Mouse (Mus musculus) MEL (cell line): ENCODE data around the gene Nr5a1. TPM values are rescaled to one million over a fixed set of nuclear protein-coding genes. Genes with fewer than 3 reads are reported as not detected.

Experiments
- DNase-seq: peaks from one replicate; pipeline ENCODE4 v3.0.0; 2011; ENCODE audit warnings: low read depth, low spot score
- H3K27ac ChIP-seq: 2 replicates; pipeline ENCODE4 v1.5.1; 2012; ENCODE audit warnings: low read depth, mild to moderate bottlenecking, control low read depth, low read length, moderate library complexity; ENCODE audit not compliant: control insufficient read depth
- H3K27me3 ChIP-seq, 2 experiments: fragments of 150-350 bp in 1 of 2; sonication (generic) in 1 of 2; 2 replicates each; pipeline ENCODE4 v1.6.1; 2012; ENCODE audit warnings: low read length in 2 of 2, mild to moderate bottlenecking in 2 of 2, improper control_type of control experiment in 1 of 2, moderate library complexity in 1 of 2; ENCODE audit not compliant: insufficient read depth in 2 of 2, control insufficient read depth in 1 of 2
- H3K36me3 ChIP-seq, 2 experiments: 2 replicates each; pipeline ENCODE4 v1.6.1; 2012 to 2014; ENCODE audit warnings: low read length in 2 of 2, improper control_type of control experiment in 1 of 2, inconsistent platforms in 1 of 2, mild to moderate bottlenecking in 1 of 2; ENCODE audit not compliant: insufficient read depth in 2 of 2, control insufficient read depth in 1 of 2
- H3K4me1 ChIP-seq, 2 experiments: fragments of 150-350 bp in 1 of 2; sonication (generic) in 1 of 2; 2 replicates each; pipeline ENCODE4 v1.6.1; 2012; ENCODE audit warnings: low read length in 2 of 2, improper control_type of control experiment in 1 of 2, mild to moderate bottlenecking in 1 of 2; ENCODE audit not compliant: insufficient read depth in 2 of 2, control insufficient read depth in 1 of 2
- H3K4me3 ChIP-seq, 2 experiments: fragments of 150-350 bp in 1 of 2; sonication (generic) in 1 of 2; 2 replicates each; pipeline ENCODE4 v1.5.1; 2012; ENCODE audit warnings: low read depth in 2 of 2, low read length in 2 of 2, mild to moderate bottlenecking in 2 of 2, moderate library complexity in 2 of 2, control low read depth in 1 of 2, improper control_type of control experiment in 1 of 2; ENCODE audit not compliant: control insufficient read depth in 1 of 2, insufficient read depth in 1 of 2
- H3K79me2 ChIP-seq: 2 replicates; pipeline ENCODE4 v1.6.1; 2012; ENCODE audit warnings: mild to moderate bottlenecking, low read length, moderate library complexity; ENCODE audit not compliant: control insufficient read depth, poor library complexity, insufficient read depth
- H3K9ac ChIP-seq: 2 replicates; pipeline ENCODE4 v1.6.1; 2012; ENCODE audit warnings: low read depth, mild to moderate bottlenecking, control low read depth, low read length, moderate library complexity; ENCODE audit not compliant: control insufficient read depth, poor library complexity, severe bottlenecking
- H3K9me3 ChIP-seq: fragments of 150-350 bp; sonication (generic); replicated peaks from 2 replicates; pipeline ENCODE4 v1.6.1; 2012; ENCODE audit warnings: mild to moderate bottlenecking, low read length, improper control_type of control experiment, moderate library complexity; ENCODE audit not compliant: insufficient read depth
- CHD2 ChIP-seq: IDR thresholded peaks from 2 replicates; pipeline ENCODE4 v1.6.1; 2011; ENCODE audit warnings: low read length, improper control_type of control experiment
- CTCF ChIP-seq, 3 experiments: IDR thresholded peaks in 2 of 3; conservative IDR thresholded peaks in 1 of 3; 2 replicates each; pipeline ENCODE4 v1.5.1; 2011 to 2012; ENCODE audit warnings: low read length in 3 of 3, low read depth in 2 of 3, mild to moderate bottlenecking in 2 of 3, improper control_type of control experiment in 1 of 3, inconsistent platforms in 1 of 3, mixed read lengths in 1 of 3, moderate library complexity in 1 of 3; ENCODE audit not compliant: control insufficient read depth in 1 of 3, insufficient read depth in 1 of 3, poor library complexity in 1 of 3, severe bottlenecking in 1 of 3
- ELF1 ChIP-seq: IDR thresholded peaks from 2 replicates; pipeline ENCODE4 v1.6.1; 2014; ENCODE audit warnings: low read depth, mild to moderate bottlenecking, inconsistent platforms, low read length, improper control_type of control experiment, moderate library complexity
- GATA1 ChIP-seq: IDR thresholded peaks from 2 replicates; pipeline ENCODE4 v1.6.1; 2011; ENCODE audit warnings: low read depth, low read length, improper control_type of control experiment
- HCFC1 ChIP-seq: IDR thresholded peaks from 2 replicates; pipeline ENCODE4 v1.6.1; 2012; ENCODE audit warnings: low read depth, mild to moderate bottlenecking, inconsistent platforms, low read length, improper control_type of control experiment, moderate library complexity
- JUND ChIP-seq: IDR thresholded peaks from 2 replicates; pipeline ENCODE4 v1.6.1; 2011; ENCODE audit warnings: low read depth, mild to moderate bottlenecking, improper control_type of control experiment, low read length
- MAX ChIP-seq: IDR thresholded peaks from 2 replicates; pipeline ENCODE4 v1.6.1; 2011; ENCODE audit warnings: low read length, improper control_type of control experiment
- MXI1 ChIP-seq: IDR thresholded peaks from 2 replicates; pipeline ENCODE4 v1.6.1; 2011; ENCODE audit warnings: mild to moderate bottlenecking, low read depth, low read length, improper control_type of control experiment
- MYC ChIP-seq: IDR thresholded peaks from 2 replicates; pipeline ENCODE4 v1.6.1; 2011; ENCODE audit warnings: low read depth, mild to moderate bottlenecking, low read length, improper control_type of control experiment, moderate library complexity
- NRF1 ChIP-seq: IDR thresholded peaks from 2 replicates; pipeline ENCODE4 v1.6.1; 2014; ENCODE audit warnings: low read depth, mild to moderate bottlenecking, inconsistent platforms, low read length, improper control_type of control experiment, moderate library complexity; ENCODE audit not compliant: poor library complexity, insufficient read depth, severe bottlenecking
- TBP ChIP-seq: IDR thresholded peaks from 2 replicates; pipeline ENCODE4 v1.8.0; 2011; ENCODE audit warnings: low read depth, low read length, improper control_type of control experiment
- USF1 ChIP-seq: IDR thresholded peaks from 2 replicates; pipeline ENCODE4 v1.6.1; 2014; ENCODE audit warnings: low read depth, mild to moderate bottlenecking, inconsistent platforms, low read length, improper control_type of control experiment, moderate library complexity
- USF2 ChIP-seq, 2 experiments: IDR thresholded peaks; 2 replicates each; pipeline ENCODE4 v1.6.1; 2011 to 2012; ENCODE audit warnings: improper control_type of control experiment in 2 of 2, low read length in 2 of 2, borderline replicate concordance in 1 of 2, inconsistent platforms in 1 of 2, low read depth in 1 of 2, mild to moderate bottlenecking in 1 of 2; ENCODE audit not compliant: insufficient read depth in 1 of 2
- ZNF384 ChIP-seq: IDR thresholded peaks from 2 replicates; pipeline ENCODE4 v1.6.1; 2012; ENCODE audit warnings: low read depth, mild to moderate bottlenecking, inconsistent platforms, low read length, improper control_type of control experiment
- polyA plus RNA-seq, 2 experiments: library from polyadenylated mRNA; stranded (reverse) in 1 of 2; unstranded in 1 of 2; fragments of >175 nt in 1 of 2; fragments of >200 nt in 1 of 2; gene quantifications; 2 replicates each; pipeline versions ENCODE4 v1.2.1 to v1.2.4; 2012; ENCODE audit warnings: low replicate concordance in 2 of 2, low read depth in 1 of 2; ENCODE audit not compliant: insufficient read length in 2 of 2, insufficient read depth in 1 of 2, missing spikeins in 1 of 2
- total RNA-seq: library from RNA; depleted of rRNA; stranded (reverse); fragments of 300-350 nt; gene quantifications from 2 replicates; pipeline ENCODE4 v1.2.3, GENCODE M21; 2012

The Nr5a1 gene
- total and polyA plus RNA-seq, 3 experiments, result not detected

GRCm38 (mm10) chr2:38723378-38723777, 9.0 kb upstream of the Nr5a1 start:
- H3K9me3 ChIP-seq, result no peaks in the 10 kb centered on the region
- no peaks in the 10 kb centered on the region for H3K79me2 ChIP-seq

GRCm38 (mm10) chr2:38722076-38722475, 7.7 kb upstream of the Nr5a1 start:
- Histone ChIP-seq H3K79me2 (no peaks in the 10 kb centered on the region), H3K4me3 (no peak overlapping the region), H3K36me3 (peaks cover 0 to 12% of the 10 kb centered on the region in 2 experiments; a peak in 2 of 4 replicates), H3K27me3 (no peaks in the 10 kb centered on the region), H3K9me3 (no peaks in the 10 kb centered on the region), H3K27ac (no peak overlapping the region), H3K4me1 (peaks cover 6 to 18% of the 10 kb centered on the region in 2 experiments), H3K9ac (no peak overlapping the region)
- TF ChIP-seq GATA1 (no peak), MYC (0 out of 2 replicates have a peak, but pooled peaks have one; percentile 29), USF2 (IDR thresholded peaks at IDR 0.05; ENCODE audit: borderline replicate concordance in 1 of 2, insufficient read depth in 1 of 2, low read depth in 1 of 2, low read length in 2 of 2) (0 out of 4 replicates have a peak, but pooled peaks of 1 of the 2 experiments have one; percentile 17), USF1 (peak; percentile 65), MAX (peak; percentile 68), NRF1 (no peak), MXI1 (peak; percentile 39; the same call in 1 of the 2 replicates)
- DNase-seq, result peak; percentile 32

More at GRCm38 (mm10) chr2:38723378-38723777, 9.0 kb upstream of the Nr5a1 start:
- H3K4me3 ChIP-seq, result no peak overlapping the region
- TF ChIP-seq ZNF384 (no peak), TBP (no peak), CTCF (IDR thresholded peaks at IDR 0.05 in 2 of 3, conservative IDR thresholded peaks at IDR 0.05 in 1 of 3; ENCODE audit: control insufficient read depth in 1 of 3, insufficient read depth in 1 of 3, low read depth in 2 of 3, low read length in 3 of 3, poor library complexity in 1 of 3, severe bottlenecking in 1 of 3) (no peak), ELF1 (no peak), HCFC1 (no peak), MAX (no peak), GATA1 (no peak), JUND (no peak), MYC (no peak), USF2 (IDR thresholded peaks at IDR 0.05; ENCODE audit: borderline replicate concordance in 1 of 2, insufficient read depth in 1 of 2, low read depth in 1 of 2, low read length in 2 of 2) (no peak), CHD2 (no peak)
- TF ChIP-seq, all 39 proteins: peak for 0
- Histone ChIP-seq H3K27ac (no peak overlapping the region), H3K9ac (no peak overlapping the region), H3K36me3 (peaks cover 0 to 11% of the 10 kb centered on the region in 2 experiments; a peak in 2 of 4 replicates), H3K4me1 (peaks cover 4 to 11% of the 10 kb centered on the region in 2 experiments), H3K27me3 (no peaks in the 10 kb centered on the region)
- DNase-seq, result no peak
